In genomic region chr10:93168067-93168466, GRCm38 (mm10) we compare ENCODE assay signal across 9 mouse cellular contexts. TPM values are rescaled to one million over a fixed set of nuclear protein-coding genes. Genes with fewer than 3 reads are reported as not detected.
DNase-seq lines count a peak whose midpoint lies in the region; ATAC-seq and TF ChIP-seq lines count a peak whose summit lies in the region.
"Had no signal": no experiment of that assay in that cellular context is flagged by ENCODE, and none has a peak within 500 bp of the region (broad histone marks: within the 10 kb centered on the region; RNA-seq: fewer than 3 reads in every experiment).

No protein-coding gene starts in this region.

- H3K4me2 ChIP-seq in heart, embryonic 15.5 days = no peak overlapping the region
- H3K4me2 ChIP-seq in liver, embryonic 11.5 days = peak overlapping the region; percentile 28
- H3K4me2 ChIP-seq: embryonic facial prominence, embryonic 12.5 days had no signal

- H3K9me3 ChIP-seq in heart, embryonic 15.5 days (replicated peaks) = no peaks in the 10 kb centered on the region
- no peaks in the 10 kb centered on the region for H3K9me3 ChIP-seq in liver, embryonic 11.5 days (ENCODE audit: control insufficient read depth, low read length)
- H3K9me3 ChIP-seq: embryonic facial prominence, embryonic 12.5 days had no signal

- TF ChIP-seq POLR2A in spleen, adult 2 months (IDR thresholded peaks at IDR 0.05; ENCODE audit: low read depth, low read length) = no peak

- intact Hi-C loops in heart, postnatal 36 days (cut with DNase I) = no loop called here

- H3K9ac ChIP-seq in heart, embryonic 15.5 days = no peak overlapping the region
- no peak overlapping the region; the same call in 1 of the 2 replicates for H3K9ac ChIP-seq in liver, embryonic 11.5 days (ENCODE audit: low read depth, low read length)
- H3K9ac ChIP-seq: embryonic facial prominence, embryonic 12.5 days had no signal

- peak overlapping the region; percentile 25; the same call in 1 of the 2 replicates for H3K27ac ChIP-seq in heart, embryonic 15.5 days
- H3K27ac ChIP-seq in spleen, adult 2 months (ENCODE audit: insufficient read depth, low read length) = peak overlapping the region; percentile 38
- no peak overlapping the region for H3K27ac ChIP-seq in liver, embryonic 11.5 days (ENCODE audit: low read depth, low read length)
- H3K27ac ChIP-seq: embryonic facial prominence, embryonic 12.5 days had no signal

- no peaks in the 10 kb centered on the region for H3K36me3 ChIP-seq in heart, embryonic 15.5 days
- H3K36me3 ChIP-seq in spleen, adult 2 months (ENCODE audit: control insufficient read depth, insufficient read depth, low read length) = no peaks in the 10 kb centered on the region
- no peaks in the 10 kb centered on the region for H3K36me3 ChIP-seq in liver, embryonic 11.5 days (ENCODE audit: control insufficient read depth, insufficient read depth, low read length)
- H3K36me3 ChIP-seq: embryonic facial prominence, embryonic 12.5 days had no signal

- no peak for DNase-seq in heart, postnatal 36 days
- DNase-seq in spleen, adult 2 months (ENCODE audit: low read depth in 1 of 2, low spot score in 2 of 2) = no peak
- no peak for DNase-seq in spleen, adult 18-20 months
- DNase-seq in liver, embryonic 11.5 days (ENCODE audit: low spot score) = no peak
- DNase-seq in spleen, postnatal 10 days (ENCODE audit: low spot score in 2 of 2) = no peak
- no peak for DNase-seq in adrenal gland, adult 8-10 months
- no peak for DNase-seq in natural killer cell, adult 2 months (ENCODE audit: low spot score in 2 of 2)

- H3K4me3 ChIP-seq in heart, embryonic 15.5 days = no peak overlapping the region
- H3K4me3 ChIP-seq in spleen, adult 2 months (ENCODE audit: extremely low read depth, insufficient read depth, insufficient read length) = no peak overlapping the region
- no peak overlapping the region for H3K4me3 ChIP-seq in liver, embryonic 11.5 days (ENCODE audit: low read depth, low read length)
- H3K4me3 ChIP-seq: embryonic facial prominence, embryonic 12.5 days had no signal

- no peak for TF ChIP-seq CTCF in spleen, adult 2 months (IDR thresholded peaks at IDR 0.05; ENCODE audit: extremely low read depth, insufficient read depth, insufficient read length, insufficient replicate concordance)

- H3K27me3 ChIP-seq in heart, embryonic 15.5 days = no peaks in the 10 kb centered on the region
- no peaks in the 10 kb centered on the region for H3K27me3 ChIP-seq in spleen, adult 2 months (ENCODE audit: control insufficient read depth, insufficient read depth, low read length)
- no peaks in the 10 kb centered on the region for H3K27me3 ChIP-seq in liver, embryonic 11.5 days (replicated peaks; ENCODE audit: control insufficient read depth, insufficient read depth, low read length)
- H3K27me3 ChIP-seq: embryonic facial prominence, embryonic 12.5 days had no signal

- 37% methylated on average over 4 of the region's 4 CpGs for WGBS in heart, embryonic 15.5 days
- 19% methylated on average over 4 of the region's 4 CpGs for WGBS in spleen, adult 2 months
- WGBS in liver, embryonic 11.5 days = 48% methylated on average over 4 of the region's 4 CpGs

- no peak; the same call in 1 of the 2 replicates for ATAC-seq in heart, embryonic 15.5 days (replicated peaks; ENCODE audit: insufficient number of reproducible peaks, insufficient read depth, low FRiP score, low read depth)
- ATAC-seq in liver, embryonic 11.5 days (replicated peaks; ENCODE audit: low FRiP score) = no peak

- H3K4me1 ChIP-seq in heart, embryonic 15.5 days (replicated peaks) = peaks cover 35% of the 10 kb centered on the region
- peaks cover 32% of the 10 kb centered on the region for H3K4me1 ChIP-seq in spleen, adult 2 months (ENCODE audit: control insufficient read depth, insufficient read depth, insufficient read length)
- H3K4me1 ChIP-seq in liver, embryonic 11.5 days (replicated peaks; ENCODE audit: control insufficient read depth, insufficient read depth, low read length) = peaks cover 47% of the 10 kb centered on the region

RNA-seq across cellular contexts. Expression of gene Cdk17, which starts 7.4 kb away (rescaled TPM):
- 16.7 and 17.3 TPM in 2 replicates for polyA plus RNA-seq in heart, embryonic 15.5 days (2015; fragmentation: Nextera tagmentation; extraction: Ambion mirVana)
- 10 to 100 TPM; 14.3 to 16.8 TPM for total RNA-seq in heart, postnatal 36 days (2021)
- 18.5 and 27.3 TPM in 2 replicates for polyA plus RNA-seq in spleen, adult 2 months (2012; rRNA removed)
- polyA plus RNA-seq in liver, embryonic 11.5 days (2014; fragmentation: Nextera tagmentation; extraction: Ambion mirVana) = 23.1 and 23.7 TPM in 2 replicates
- 10 to 100 TPM; 24.6 to 30.2 (median 28.1) TPM for total RNA-seq in adrenal gland, adult 8-10 months (2022)
